Mouse (Mus musculus): ENCODE results near the gene Gm20489. TPM values are rescaled to one million over a fixed set of nuclear protein-coding genes. Genes with fewer than 3 reads are reported as not detected.

Gm20489 gene
- polyA plus RNA-seq, 1 experiment from 2014 or later, result not detected

DNA sequence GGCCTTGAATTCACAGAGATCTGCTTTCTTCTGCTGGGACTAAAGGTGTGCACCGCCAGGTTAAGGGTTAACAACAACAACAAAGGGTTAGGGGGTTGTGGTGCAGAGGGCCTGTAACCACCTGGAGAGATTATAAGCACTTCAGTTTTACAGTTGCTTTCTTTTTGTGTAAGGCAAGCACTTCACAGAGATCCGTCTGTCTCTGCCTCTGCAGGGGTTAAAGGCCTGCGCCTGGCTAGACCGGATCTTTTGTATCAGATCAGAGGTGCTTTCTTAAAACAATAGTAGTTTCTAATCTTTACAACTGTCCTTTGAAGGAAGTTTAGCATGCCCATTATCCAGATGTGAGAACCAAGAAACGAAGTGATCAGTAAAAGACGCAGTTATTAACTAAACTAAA lies 4.6 kb upstream of the Gm20489 start:
- 13% methylated on average over 6 of the region's 6 CpGs for WGBS
- no peaks in the 10 kb centered on the region for H3K4me1 ChIP-seq (ENCODE audit: control insufficient read depth, insufficient read depth, low read length)
- H3K4me3 ChIP-seq (ENCODE audit: low read depth, low read length), result peak overlapping the region; percentile 41
- H3K9me3 ChIP-seq (ENCODE audit: control insufficient read depth, low read length), result no peaks in the 10 kb centered on the region
- H3K27ac ChIP-seq (ENCODE audit: low read depth, low read length), result no peak overlapping the region
- peak overlapping the region; percentile 34; the same call in 1 of the 2 replicates for H3K4me2 ChIP-seq (ENCODE audit: low read depth, low read length)
- peak; percentile 15; the same call in 1 of the 2 replicates for ATAC-seq (ENCODE audit: low read depth)
- no peaks in the 10 kb centered on the region for H3K27me3 ChIP-seq (ENCODE audit: control insufficient read depth, insufficient read depth, low read length)
- H3K36me3 ChIP-seq (ENCODE audit: control insufficient read depth, insufficient read depth, low read length), result no peaks in the 10 kb centered on the region; the same call in 1 of the 2 replicates
- no peak overlapping the region for H3K9ac ChIP-seq (replicated peaks; ENCODE audit: low read depth, low read length)

DNA sequence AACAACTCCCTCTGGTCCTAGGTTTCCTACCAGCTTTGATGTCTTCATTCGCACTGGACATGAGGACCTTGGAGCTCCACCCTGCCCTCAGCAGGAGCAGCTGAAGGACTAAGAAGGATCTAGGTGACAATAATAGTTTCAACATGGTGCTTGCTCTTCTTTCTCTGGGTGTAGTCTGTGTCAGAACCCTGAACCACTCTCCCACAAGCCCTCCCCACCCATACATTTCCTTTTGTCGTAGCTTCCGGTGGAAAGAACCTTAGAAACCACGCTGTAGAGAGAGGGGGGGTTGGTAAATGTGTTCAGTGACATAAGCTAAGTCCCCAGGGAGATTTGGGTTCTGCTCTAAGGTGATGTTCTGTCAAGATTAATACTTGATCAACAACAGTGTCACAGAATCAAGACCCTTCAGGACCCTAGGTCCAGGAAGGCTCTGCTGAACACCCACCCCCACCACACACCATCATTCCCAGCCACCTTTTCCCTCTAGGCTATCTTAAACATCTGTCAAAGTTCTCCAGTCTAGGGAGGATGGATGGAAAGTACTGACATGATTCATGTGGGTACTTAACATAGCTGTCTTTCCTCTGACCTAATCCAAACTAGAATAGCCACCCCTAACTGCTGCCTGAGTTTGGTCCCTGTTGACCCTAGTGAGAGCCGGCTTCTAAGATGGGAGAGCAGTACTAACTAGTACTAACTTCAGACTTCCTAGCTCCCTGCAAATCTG lies 633 bp downstream of the Gm20489 start, which contains the start of gene Il2rg:
TSS of gene Il2rg (minus strand) at position 231 of the 730 bp plus-strand sequence.
- ATAC-seq (ENCODE audit: low read depth), result no peak
- H3K4me2 ChIP-seq (ENCODE audit: low read depth, low read length), result no peak within 1 kb of the TSS

GRCm38 (mm10) chrX:101266631-101267030 lies 2.2 kb downstream of the Gm20489 start:
- ATAC-seq (ENCODE audit: low read depth), result no peak
- Histone ChIP-seq H3K4me1 (ENCODE audit: control insufficient read depth, insufficient read depth, low read length) (no peaks in the 10 kb centered on the region), H3K9me3 (ENCODE audit: control insufficient read depth, low read length) (no peaks in the 10 kb centered on the region), H3K4me3 (ENCODE audit: low read depth, low read length) (no peak overlapping the region), H3K9ac (replicated peaks; ENCODE audit: low read depth, low read length) (no peak overlapping the region), H3K36me3 (ENCODE audit: control insufficient read depth, insufficient read depth, low read length) (no peaks in the 10 kb centered on the region), H3K4me2 (ENCODE audit: low read depth, low read length) (no peak overlapping the region), H3K27me3 (ENCODE audit: control insufficient read depth, insufficient read depth, low read length) (no peaks in the 10 kb centered on the region), H3K27ac (ENCODE audit: low read depth, low read length) (no peak overlapping the region)
- 97% methylated on average over 6 of the region's 6 CpGs for WGBS

More for the DNA sequence above, 633 bp downstream of the Gm20489 start, which contains the start of gene Il2rg:
- whole genome bisulfite sequencing, result 77% methylated on average over 5 of the region's 5 CpGs
- no peaks in the 10 kb centered on the region for H3K27me3 ChIP-seq (ENCODE audit: control insufficient read depth, insufficient read depth, low read length)
- H3K27ac ChIP-seq (ENCODE audit: low read depth, low read length), result no peak within 1 kb of the TSS
- no peak within 1 kb of the TSS for H3K4me3 ChIP-seq (ENCODE audit: low read depth, low read length)
- H3K9ac ChIP-seq (replicated peaks; ENCODE audit: low read depth, low read length), result no peak within 1 kb of the TSS
- no peaks in the 10 kb centered on the region for H3K4me1 ChIP-seq (ENCODE audit: control insufficient read depth, insufficient read depth, low read length)
- no peaks in the 10 kb centered on the region for H3K36me3 ChIP-seq (ENCODE audit: control insufficient read depth, insufficient read depth, low read length)
- H3K9me3 ChIP-seq (ENCODE audit: control insufficient read depth, low read length), result no peaks in the 10 kb centered on the region

GRCm38 (mm10) chrX:101263892-101264291 lies 4.9 kb downstream of the Gm20489 start, which contains the start of gene Gm614:
Gene Gm614, minus strand, starts transcription at chrX:101263992.
- no peak within 1 kb of the TSS for H3K4me3 ChIP-seq (ENCODE audit: low read depth, low read length)
- H3K4me1 ChIP-seq (ENCODE audit: control insufficient read depth, insufficient read depth, low read length), result no peaks in the 10 kb centered on the region
- H3K9me3 ChIP-seq (ENCODE audit: control insufficient read depth, low read length), result no peaks in the 10 kb centered on the region
- H3K27ac ChIP-seq (ENCODE audit: low read depth, low read length), result no peak within 1 kb of the TSS
- no peak within 1 kb of the TSS for H3K4me2 ChIP-seq (ENCODE audit: low read depth, low read length)
- WGBS, result 91% methylated on average over 1 of the region's 1 CpGs
- no peaks in the 10 kb centered on the region for H3K27me3 ChIP-seq (ENCODE audit: control insufficient read depth, insufficient read depth, low read length)
- ATAC-seq (ENCODE audit: low read depth), result no peak
- H3K9ac ChIP-seq (replicated peaks; ENCODE audit: low read depth, low read length), result no peak within 1 kb of the TSS
- H3K36me3 ChIP-seq (ENCODE audit: control insufficient read depth, insufficient read depth, low read length), result no peaks in the 10 kb centered on the region

DNA sequence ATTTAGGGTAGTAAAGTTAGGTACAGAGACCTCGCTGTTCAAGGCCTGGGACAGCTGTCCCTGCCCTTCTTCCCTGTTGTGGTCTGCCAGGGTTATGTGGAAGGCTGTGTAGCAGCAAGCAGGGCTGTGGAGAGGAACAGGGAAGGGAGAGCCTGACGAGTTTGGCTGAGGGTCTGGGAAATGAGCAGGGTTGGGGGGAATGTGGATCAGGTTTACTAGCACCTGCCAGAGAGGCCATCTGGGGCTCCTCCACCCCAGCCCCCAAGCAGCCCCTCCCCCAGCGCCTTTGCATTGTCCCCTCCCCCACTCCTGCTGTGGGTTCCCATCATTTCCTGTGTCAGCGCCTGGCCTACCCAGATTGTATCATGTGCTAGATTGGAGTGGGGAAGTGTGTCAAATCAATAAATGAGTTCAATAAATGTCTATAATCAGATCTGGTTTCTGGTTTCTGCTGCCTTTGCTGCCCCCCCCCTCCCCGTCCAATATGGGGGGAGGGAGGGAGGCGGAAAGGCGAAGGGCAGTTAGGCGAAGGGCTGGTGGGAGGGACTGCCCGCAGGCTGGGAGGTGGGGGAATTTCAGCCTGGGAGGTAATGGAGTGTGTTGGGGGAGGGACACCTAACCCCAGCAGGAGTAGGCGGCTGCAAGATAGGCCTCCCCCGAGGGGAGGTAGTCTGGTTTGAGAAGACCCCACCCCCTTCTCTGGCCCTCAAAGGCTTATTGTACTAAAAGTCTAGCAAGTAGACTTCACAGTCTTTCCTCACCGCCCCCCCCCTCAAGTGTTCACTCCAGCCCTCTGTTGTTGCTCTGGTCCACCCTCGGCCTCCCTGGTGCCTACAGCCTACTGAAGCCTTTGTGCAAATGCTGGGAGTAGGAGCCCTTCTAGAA lies 8.1 kb downstream of the Gm20489 start:
- H3K4me3 ChIP-seq (ENCODE audit: low read depth, low read length), result no peak overlapping the region
- no peaks in the 10 kb centered on the region for H3K9me3 ChIP-seq (ENCODE audit: control insufficient read depth, low read length)
- 9% methylated on average over 11 of the region's 13 CpGs for WGBS
- no peak overlapping the region for H3K4me2 ChIP-seq (ENCODE audit: low read depth, low read length)
- no peaks in the 10 kb centered on the region for H3K4me1 ChIP-seq (ENCODE audit: control insufficient read depth, insufficient read depth, low read length)
- H3K27me3 ChIP-seq (ENCODE audit: control insufficient read depth, insufficient read depth, low read length), result no peaks in the 10 kb centered on the region
- ATAC-seq (ENCODE audit: low read depth), result peak; percentile 49; the same call in 1 of the 2 replicates
- no peak overlapping the region for H3K27ac ChIP-seq (ENCODE audit: low read depth, low read length)
- no peaks in the 10 kb centered on the region for H3K36me3 ChIP-seq (ENCODE audit: control insufficient read depth, insufficient read depth, low read length)
- H3K9ac ChIP-seq (replicated peaks; ENCODE audit: low read depth, low read length), result no peak overlapping the region

GRCm38 (mm10) chrX:101256603-101257002 lies 12.2 kb downstream of the Gm20489 start:
- 83% methylated on average over 13 of the region's 13 CpGs for WGBS
- H3K27me3 ChIP-seq (ENCODE audit: control insufficient read depth, insufficient read depth, low read length), result no peaks in the 10 kb centered on the region
- no peak overlapping the region for H3K27ac ChIP-seq (ENCODE audit: low read depth, low read length)
- H3K4me1 ChIP-seq (ENCODE audit: control insufficient read depth, insufficient read depth, low read length), result no peaks in the 10 kb centered on the region
- no peaks in the 10 kb centered on the region for H3K9me3 ChIP-seq (ENCODE audit: control insufficient read depth, low read length)
- no peak overlapping the region for H3K4me2 ChIP-seq (ENCODE audit: low read depth, low read length)
- no peak overlapping the region for H3K4me3 ChIP-seq (ENCODE audit: low read depth, low read length)
- no peak overlapping the region for H3K9ac ChIP-seq (replicated peaks; ENCODE audit: low read depth, low read length)
- H3K36me3 ChIP-seq (ENCODE audit: control insufficient read depth, insufficient read depth, low read length), result no peaks in the 10 kb centered on the region
- ATAC-seq (ENCODE audit: low read depth), result no peak

GRCm38 (mm10) chrX:101254740-101255139 lies 14.1 kb downstream of the Gm20489 start:
- H3K36me3 ChIP-seq (ENCODE audit: control insufficient read depth, insufficient read depth, low read length), result no peaks in the 10 kb centered on the region
- peak; percentile 12; the same call in 1 of the 2 replicates for ATAC-seq (ENCODE audit: low read depth)
- H3K4me2 ChIP-seq (ENCODE audit: low read depth, low read length), result peak overlapping the region; percentile 58
- no peaks in the 10 kb centered on the region for H3K4me1 ChIP-seq (ENCODE audit: control insufficient read depth, insufficient read depth, low read length)
- H3K27me3 ChIP-seq (ENCODE audit: control insufficient read depth, insufficient read depth, low read length), result no peaks in the 10 kb centered on the region
- 16% methylated on average over 26 of the region's 26 CpGs for WGBS
- no peak overlapping the region for H3K27ac ChIP-seq (ENCODE audit: low read depth, low read length)
- H3K9ac ChIP-seq (replicated peaks; ENCODE audit: low read depth, low read length), result peak overlapping the region; percentile 41
- H3K4me3 ChIP-seq (ENCODE audit: low read depth, low read length), result peak overlapping the region; percentile 43
- H3K9me3 ChIP-seq (ENCODE audit: control insufficient read depth, low read length), result no peaks in the 10 kb centered on the region

DNA sequence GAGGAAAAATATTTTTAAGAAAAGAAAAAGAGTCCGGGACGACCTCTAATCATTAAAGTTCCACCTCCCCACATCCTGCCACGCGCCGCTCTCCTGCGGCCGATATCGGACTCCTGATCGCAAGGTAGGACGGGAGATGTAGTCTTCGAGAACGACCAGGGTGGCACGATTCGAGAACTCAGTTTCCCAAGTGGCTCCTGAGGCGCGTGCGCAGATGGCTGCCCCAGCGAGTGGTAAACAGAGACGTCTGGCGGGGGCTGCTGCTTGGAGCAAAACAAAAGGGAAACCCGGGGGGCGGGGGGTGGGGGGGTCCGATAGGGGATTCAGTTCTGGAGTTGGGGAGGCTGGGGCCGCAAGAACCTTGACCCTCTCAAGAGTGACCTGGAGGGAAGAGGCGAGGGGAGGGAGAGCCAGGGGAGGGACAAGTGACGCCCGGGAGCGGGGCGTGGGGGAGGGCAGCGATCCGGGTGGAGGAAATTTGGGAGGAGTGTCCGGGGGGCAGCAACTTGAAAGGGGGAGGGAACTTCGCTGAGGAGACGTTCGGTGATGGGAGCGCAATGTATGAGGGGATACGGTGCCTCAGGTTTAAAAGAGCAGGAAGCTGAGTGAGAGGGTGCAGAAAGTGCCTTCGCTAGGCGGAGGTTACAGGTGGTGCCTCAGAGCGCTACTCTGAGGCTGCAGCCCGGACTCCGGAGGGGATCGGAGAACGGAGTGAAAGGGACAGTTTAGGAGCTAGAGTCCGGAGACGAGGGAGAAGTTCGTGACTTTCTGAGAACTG lies 14.7 kb downstream of the Gm20489 start, which contains the start of gene Foxo4:
TSS of gene Foxo4 (plus strand) at position 577 of the 778 bp plus-strand sequence.
- Histone ChIP-seq H3K27me3 (ENCODE audit: control insufficient read depth, insufficient read depth, low read length) (no peaks in the 10 kb centered on the region), H3K4me2 (ENCODE audit: low read depth, low read length) (peak within 1 kb of the TSS; percentile 58), H3K9me3 (ENCODE audit: control insufficient read depth, low read length) (no peaks in the 10 kb centered on the region), H3K4me1 (ENCODE audit: control insufficient read depth, insufficient read depth, low read length) (no peaks in the 10 kb centered on the region), H3K27ac (ENCODE audit: low read depth, low read length) (no peak within 1 kb of the TSS), H3K9ac (replicated peaks; ENCODE audit: low read depth, low read length) (peak within 1 kb of the TSS; percentile 41), H3K36me3 (ENCODE audit: control insufficient read depth, insufficient read depth, low read length) (no peaks in the 10 kb centered on the region), H3K4me3 (ENCODE audit: low read depth, low read length) (peak within 1 kb of the TSS; percentile 43)
- ATAC-seq (ENCODE audit: low read depth), result peak; percentile 93
- WGBS, result 17% methylated on average over 46 of the region's 47 CpGs

All from neural tube, embryonic 14.5 days (tissue).